Mouse (Mus musculus) heart, adult 2 months (tissue): ENCODE results near the gene Col9a1. TPM values are rescaled to one million over a fixed set of nuclear protein-coding genes. Genes with fewer than 3 reads are reported as not detected.

ENCODE experiments used
- DNase-seq, 2 experiments: peaks; one replicate each; pipeline ENCODE4 v3.0.0; 2021
- H3K27ac ChIP-seq: fragments of 200-600 bp; 2 replicates; pipeline ENCODE4 v1.8.1; 2022
- H3K27me3 ChIP-seq: fragments of 200-500 bp; 2 replicates; pipeline ENCODE4 v1.6.1; 2012; ENCODE audit warnings: mild to moderate bottlenecking, low read length, inconsistent platforms, mixed read lengths; ENCODE audit not compliant: control insufficient read depth, insufficient read depth
- H3K36me3 ChIP-seq: fragments of 200-500 bp; 2 replicates; pipeline ENCODE4 v1.6.1; 2012; ENCODE audit warnings: low read length, inconsistent platforms; ENCODE audit not compliant: control insufficient read depth, insufficient read depth
- H3K4me1 ChIP-seq: fragments of 200-500 bp; 2 replicates; pipeline ENCODE4 v1.6.1; 2011; ENCODE audit warnings: low read length; ENCODE audit not compliant: control insufficient read depth, insufficient read depth
- H3K4me3 ChIP-seq: fragments of 200-600 bp; 2 replicates; pipeline ENCODE4 v1.8.1; 2022
- H3K79me2 ChIP-seq: fragments of 200-500 bp; replicated peaks from 2 replicates; pipeline ENCODE4 v1.6.1; 2012; ENCODE audit warnings: mild to moderate bottlenecking, inconsistent platforms, low read length, moderate library complexity, mixed read lengths; ENCODE audit not compliant: control insufficient read depth, insufficient read depth
- H3K9ac ChIP-seq: fragments of 200-500 bp; 2 replicates; pipeline ENCODE4 v1.6.1; 2012; ENCODE audit warnings: low read depth, mild to moderate bottlenecking, control low read depth, inconsistent platforms, low read length, mixed read lengths
- CTCF ChIP-seq: fragments of 200-600 bp; IDR thresholded peaks from 2 replicates; pipeline ENCODE4 v1.8.1; 2022; ENCODE audit warnings: antibody characterized with exemption, mild to moderate bottlenecking, moderate library complexity
- EP300 ChIP-seq: fragments of 200-500 bp; IDR thresholded peaks from 2 replicates; pipeline ENCODE4 v1.6.1; 2011; ENCODE audit warnings: low read depth, low read length, control low read depth; ENCODE audit not compliant: insufficient read depth
- POLR2A ChIP-seq: fragments of 200-500 bp; IDR thresholded peaks from 2 replicates; pipeline ENCODE4 v1.6.1; 2011; ENCODE audit warnings: mild to moderate bottlenecking, low read depth, low read length, control low read depth; ENCODE audit not compliant: insufficient read depth
- WGBS: fragments of 180-500 bp; shearing (Covaris S2); methylation state at CpG from one replicate; pipeline ENCODE4 v1.1.7; 2018; 5-methylcytosine and 5-hydroxymethylcytosine counted together
- intact Hi-C: fragments of 180-260 bp; cut with DNase I; formaldehyde crosslinking; loops from one replicate; pipeline ENCODE4 v1.15.1; 2025
- long read RNA-seq: library from polyadenylated mRNA; stranded (forward); transcript quantifications from one replicate; pipeline ENCODE4 v2.0.0, GENCODE M21; 2021
- polyA plus RNA-seq: library from polyadenylated mRNA; depleted of rRNA; stranded (reverse); fragments of >200 nt; gene quantifications from 2 replicates; pipeline ENCODE4 v1.2.3, GENCODE M21; 2012; rRNA removed
- total RNA-seq, 2 experiments: library from RNA; stranded (reverse); gene quantifications; 2 replicates each; pipeline ENCODE4 v1.2.3; 2021

Gene Col9a1
- under 1 TPM in 1 of 2 experiments, not detected in 1; 0.05 TPM for total RNA-seq
- 0.10 and 0.26 TPM in 2 replicates for polyA plus RNA-seq
- long read RNA-seq = 0 reads

DNA sequence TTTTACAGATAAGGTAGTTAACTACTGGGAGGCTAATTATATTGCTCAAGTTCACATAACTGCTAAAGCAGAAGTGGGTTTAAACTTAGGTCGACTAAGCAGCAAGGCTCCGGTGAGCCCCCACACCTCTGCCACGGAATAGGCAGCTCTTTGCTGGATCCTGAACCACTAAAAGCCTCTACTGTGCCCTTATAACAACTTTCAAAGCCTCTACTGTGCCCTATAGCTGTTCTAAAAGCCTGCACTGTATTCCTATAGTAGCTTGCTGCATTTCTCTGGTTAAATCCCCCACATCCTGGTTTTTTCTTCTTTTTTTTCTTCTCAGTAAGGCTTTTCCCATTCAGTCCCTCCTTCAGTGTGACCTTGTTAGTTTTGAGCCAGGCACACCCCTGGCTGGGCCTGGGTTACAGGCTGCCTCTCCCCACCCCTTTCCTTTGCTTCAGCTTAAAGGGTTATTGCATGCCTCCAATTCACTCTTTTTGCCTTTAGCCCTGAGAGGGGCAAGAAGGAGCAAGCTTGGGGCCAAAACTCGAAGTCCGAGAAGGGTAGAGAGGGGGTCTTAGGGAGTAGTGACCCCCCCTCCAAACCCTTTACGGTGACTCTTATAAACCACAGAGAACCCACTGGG is at the start of gene Col9a1:
TSS of gene Col9a1 (plus strand) at position 387 of the 628 bp plus-strand sequence.
- WGBS = 70% methylated on average over 6 of the region's 6 CpGs
- intact Hi-C loops = no loop called here
- no peaks in the 10 kb centered on the region for H3K4me1 ChIP-seq

GRCm38 (mm10) chr1:24127866-24128265 is 49.5 kb upstream of the Col9a1 start:
- H3K27me3 ChIP-seq = no peaks in the 10 kb centered on the region
- H3K4me3 ChIP-seq = no peak overlapping the region
- WGBS = 50% methylated on average over 6 of the region's 6 CpGs
- no peaks in the 10 kb centered on the region for H3K36me3 ChIP-seq
- no peak for DNase-seq
- no peaks in the 10 kb centered on the region for H3K4me1 ChIP-seq
- H3K27ac ChIP-seq = no peak overlapping the region
- intact Hi-C loops = no loop called here
- no peak for TF ChIP-seq CTCF
- no peak for TF ChIP-seq POLR2A
- no peak for TF ChIP-seq EP300
- H3K79me2 ChIP-seq = no peaks in the 10 kb centered on the region
- H3K9ac ChIP-seq = no peak overlapping the region

More for the DNA sequence above, at the start of gene Col9a1:
- Histone ChIP-seq H3K9ac (no peak within 1 kb of the TSS), H3K79me2 (no peaks in the 10 kb centered on the region), H3K36me3 (no peaks in the 10 kb centered on the region), H3K4me3 (no peak within 1 kb of the TSS), H3K27ac (no peak within 1 kb of the TSS), H3K27me3 (no peaks in the 10 kb centered on the region)
- TF ChIP-seq EP300 (no peak), CTCF (no peak), POLR2A (no peak)
- no peak for DNase-seq

DNA sequence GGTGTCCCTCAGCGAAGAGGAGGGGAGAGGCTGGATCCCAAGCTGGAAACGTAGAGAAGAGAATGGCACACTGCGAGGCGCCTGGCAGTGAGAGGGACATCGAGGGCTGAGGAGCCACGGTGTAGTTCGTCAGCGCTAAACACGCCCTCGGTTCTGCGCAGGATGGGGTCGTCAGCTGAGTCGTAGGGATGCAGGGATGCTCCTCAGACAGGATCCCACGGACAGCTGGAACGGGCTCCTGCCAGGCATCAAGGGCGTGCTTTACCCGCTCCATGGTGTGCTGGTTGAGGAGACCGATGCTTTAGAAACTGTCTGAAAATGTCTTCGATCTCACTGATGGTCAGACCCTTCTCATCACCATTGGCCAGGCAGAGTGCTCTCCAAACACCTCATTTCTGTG is 43.6 kb upstream of the Col9a1 start:
- intact Hi-C loops = no loop called here
- TF ChIP-seq CTCF (no peak), EP300 (no peak), POLR2A (no peak)
- H3K27me3 ChIP-seq = no peaks in the 10 kb centered on the region
- 41% methylated on average over 19 of the region's 19 CpGs for WGBS
- H3K9ac ChIP-seq = no peak overlapping the region
- H3K27ac ChIP-seq = no peak overlapping the region
- no peak for DNase-seq
- H3K36me3 ChIP-seq = no peaks in the 10 kb centered on the region
- no peak overlapping the region for H3K4me3 ChIP-seq
- H3K4me1 ChIP-seq = no peaks in the 10 kb centered on the region
- no peaks in the 10 kb centered on the region for H3K79me2 ChIP-seq

GRCm38 (mm10) chr1:24134792-24135191 is 42.6 kb upstream of the Col9a1 start:
- TF ChIP-seq EP300 (no peak), CTCF (peak; percentile 81), POLR2A (no peak)
- intact Hi-C loops = loop anchor here (1.0 to 5.0 kb wide), 2 partner anchors 113 to 307 kb away; no protein-coding TSS in a partner anchor

DNA sequence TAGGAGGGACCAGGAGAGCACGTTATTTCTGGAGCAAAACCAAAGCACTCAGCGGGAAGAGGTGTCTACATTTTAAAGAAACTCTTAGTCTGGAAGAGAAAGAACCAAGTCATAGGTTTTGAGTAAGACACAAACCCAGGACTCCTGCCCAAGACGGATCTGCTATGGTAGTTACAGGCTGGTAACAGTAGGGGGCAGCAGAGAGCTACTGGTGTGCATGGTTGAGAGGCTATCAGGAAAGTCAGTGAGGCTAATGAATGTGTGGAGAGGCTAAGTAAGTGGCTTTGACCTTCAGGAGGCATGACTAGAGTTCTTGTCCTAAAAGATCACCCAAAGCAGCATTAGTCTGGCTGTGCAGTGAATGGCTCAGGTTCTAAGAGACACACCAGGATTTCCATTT is 40.3 kb upstream of the Col9a1 start:
- no peak overlapping the region for H3K4me3 ChIP-seq
- no peaks in the 10 kb centered on the region for H3K4me1 ChIP-seq
- H3K79me2 ChIP-seq = no peaks in the 10 kb centered on the region
- intact Hi-C loops = loop anchor here (5.0 kb wide), 1 partner anchor 110 kb away; no protein-coding TSS in a partner anchor
- H3K36me3 ChIP-seq = no peaks in the 10 kb centered on the region
- H3K27me3 ChIP-seq = no peaks in the 10 kb centered on the region
- 6% methylated on average over 3 of the region's 3 CpGs for WGBS
- TF ChIP-seq CTCF (peak; percentile 94), EP300 (no peak)
- no peak overlapping the region for H3K9ac ChIP-seq
- no peak overlapping the region for H3K27ac ChIP-seq
- DNase-seq = peak; percentile 23 to 42

More at GRCm38 (mm10) chr1:24134792-24135191, 42.6 kb upstream of the Col9a1 start:
- Histone ChIP-seq H3K79me2 (no peaks in the 10 kb centered on the region), H3K27me3 (no peaks in the 10 kb centered on the region), H3K36me3 (no peaks in the 10 kb centered on the region), H3K4me3 (no peak overlapping the region), H3K4me1 (no peaks in the 10 kb centered on the region), H3K9ac (no peak overlapping the region), H3K27ac (no peak overlapping the region)
- 3% methylated on average over 1 of the region's 1 CpGs for WGBS
- no peak for DNase-seq

DNA sequence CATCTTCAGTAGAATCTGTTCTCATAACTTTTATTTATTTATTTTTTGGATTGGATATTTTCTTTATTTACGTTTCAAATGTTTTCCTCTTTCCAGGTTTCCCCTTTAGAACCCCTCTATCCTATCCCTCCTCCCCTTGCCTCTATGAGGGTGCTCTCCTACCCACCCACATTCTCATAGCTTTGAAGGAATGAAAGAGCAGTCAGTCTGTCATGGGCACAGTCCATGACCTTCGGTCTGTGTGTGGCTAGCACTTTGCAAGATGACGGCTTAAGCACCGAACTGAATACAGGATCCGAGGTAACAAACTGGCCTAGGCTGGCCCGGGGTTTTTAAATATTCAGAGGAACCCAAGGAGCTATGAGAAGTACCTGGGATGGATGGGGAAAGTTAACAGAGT is 36.9 kb upstream of the Col9a1 start:
- Histone ChIP-seq H3K4me3 (no peak overlapping the region), H3K27ac (no peak overlapping the region), H3K9ac (no peak overlapping the region), H3K79me2 (no peaks in the 10 kb centered on the region), H3K36me3 (no peaks in the 10 kb centered on the region), H3K4me1 (no peaks in the 10 kb centered on the region), H3K27me3 (no peaks in the 10 kb centered on the region)
- 79% methylated on average over 6 of the region's 6 CpGs for WGBS
- no peak for TF ChIP-seq CTCF
- TF ChIP-seq EP300 = no peak
- TF ChIP-seq POLR2A = no peak
- intact Hi-C loops = no loop called here
- no peak for DNase-seq
